Mouse (Mus musculus) lung, postnatal 0 days (tissue): ENCODE results near the gene Ppp1ca.

Experiments used
- CTCF ChIP-seq: IDR thresholded peaks from 2 replicates; pipeline ENCODE4 v1.5.1; 2016; ENCODE audit warnings: antibody characterized with exemption, mild to moderate bottlenecking
- EP300 ChIP-seq: IDR thresholded peaks from 2 replicates; pipeline ENCODE4 v1.6.1; 2016; ENCODE audit warnings: antibody characterized with exemption, mild to moderate bottlenecking, control low read depth

DNA sequence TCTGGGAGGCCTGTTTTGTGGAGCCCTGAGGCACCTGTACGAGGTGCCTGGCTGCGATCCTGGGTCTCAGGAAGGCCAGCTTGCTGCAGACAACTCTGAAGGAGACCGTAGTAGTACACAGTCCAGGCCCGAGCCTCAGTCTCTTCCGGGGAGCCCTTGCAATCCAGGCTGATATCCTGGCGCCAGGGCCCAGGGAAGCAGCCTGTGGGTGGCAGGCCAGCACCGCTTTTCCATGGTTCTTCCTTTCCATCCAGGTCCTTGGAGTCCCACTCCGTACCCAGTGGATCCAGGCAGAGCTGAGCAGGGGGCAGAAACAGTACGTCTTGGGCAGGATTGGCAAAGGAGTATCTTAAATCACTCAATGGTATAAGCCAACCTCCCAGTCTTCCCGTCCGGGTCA lies 18.9 kb upstream of the Ppp1ca start:
- no peak for TF ChIP-seq CTCF
- TF ChIP-seq EP300 = no peak
